Mouse (Mus musculus) olfactory bulb, adult 2 months (tissue): Measurements from ENCODE around the gene Grid2.

ENCODE experiments used
- CTCF ChIP-seq: fragments of 200-500 bp; IDR thresholded peaks from 2 replicates; pipeline ENCODE4 v1.5.1; 2012; ENCODE audit warnings: low read depth, mild to moderate bottlenecking, low read length, moderate library complexity; ENCODE audit not compliant: insufficient read depth
- POLR2A ChIP-seq: fragments of 200-500 bp; IDR thresholded peaks from 2 replicates; pipeline ENCODE4 v1.6.1; 2012; ENCODE audit warnings: mild to moderate bottlenecking, low read depth, low read length, moderate library complexity; ENCODE audit not compliant: insufficient read depth

- TF ChIP-seq CTCF (no peak), POLR2A (no peak)
Observed at GRCm38 (mm10) chr6:63964269-63964668, 708.6 kb downstream of the Grid2 start.
